Mouse (Mus musculus) cerebellum, adult 11-12 months (tissue): ENCODE results near the gene Tpst2.

Experiments
- DNase-seq: peaks from one replicate; pipeline ENCODE4 v3.0.0; 2022

Gene Tpst2

GRCm38 (mm10) chr5:112256457-112256856 lies 20.0 kb upstream of the Tpst2 start:
- peak; percentile 75 for DNase-seq

DNA sequence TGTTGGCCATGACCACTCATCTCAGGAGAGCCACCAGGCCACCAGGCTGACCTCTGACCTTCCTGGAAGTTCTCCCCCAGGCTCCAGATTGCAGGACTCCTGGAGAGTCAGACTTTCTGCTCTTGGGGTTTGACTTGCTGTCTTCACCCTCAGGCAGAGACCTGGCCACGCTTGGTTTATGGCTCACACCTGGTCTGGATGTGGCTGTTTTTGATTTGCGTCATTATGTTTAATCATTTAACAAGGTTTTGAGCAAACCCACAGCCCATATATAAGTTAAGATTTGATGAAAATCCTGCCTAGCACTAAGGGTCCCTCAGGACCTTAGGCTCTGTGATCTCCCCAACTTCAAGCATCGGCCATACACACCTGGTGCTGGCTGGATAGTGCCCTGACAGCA lies 18.6 kb upstream of the Tpst2 start:
- no peak for DNase-seq

DNA sequence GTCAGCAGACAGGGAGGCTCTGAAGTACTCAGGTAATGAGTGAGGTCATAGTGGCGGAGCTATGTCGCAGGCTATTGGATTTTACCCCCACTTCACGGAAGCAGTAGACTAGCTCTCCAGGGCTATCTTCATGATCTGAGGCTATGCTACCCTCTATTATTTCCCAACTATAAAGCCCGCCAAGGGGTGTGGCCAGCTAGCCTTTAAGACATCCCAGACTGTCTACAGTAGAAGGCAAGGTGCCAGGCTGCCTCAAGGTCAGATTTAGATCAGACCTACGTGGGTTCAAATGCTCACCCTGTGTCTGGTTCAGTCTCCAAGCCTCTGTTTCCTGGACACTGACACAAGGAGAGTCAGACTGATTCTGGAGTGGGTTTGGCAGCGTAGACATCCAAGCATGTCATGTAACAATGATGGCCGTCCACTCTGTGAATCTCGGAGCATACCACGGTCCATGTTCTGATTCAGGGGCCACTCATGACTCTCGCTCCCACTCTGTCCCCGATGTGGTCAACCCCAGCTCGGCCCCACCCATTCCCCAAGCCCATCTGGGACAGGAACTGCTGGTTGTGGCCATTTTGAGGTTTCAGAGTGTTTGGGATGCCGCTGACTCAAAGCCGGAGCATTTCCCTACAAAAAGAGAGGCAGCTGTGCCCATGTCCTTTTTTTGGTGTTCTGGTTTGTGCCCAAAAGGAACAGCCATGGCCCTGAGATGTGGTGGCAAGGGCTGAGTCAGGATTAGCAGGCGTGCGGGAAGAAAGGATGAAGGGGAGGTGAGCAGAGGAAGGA lies 16.4 kb upstream of the Tpst2 start:
- DNase-seq: no peak

DNA sequence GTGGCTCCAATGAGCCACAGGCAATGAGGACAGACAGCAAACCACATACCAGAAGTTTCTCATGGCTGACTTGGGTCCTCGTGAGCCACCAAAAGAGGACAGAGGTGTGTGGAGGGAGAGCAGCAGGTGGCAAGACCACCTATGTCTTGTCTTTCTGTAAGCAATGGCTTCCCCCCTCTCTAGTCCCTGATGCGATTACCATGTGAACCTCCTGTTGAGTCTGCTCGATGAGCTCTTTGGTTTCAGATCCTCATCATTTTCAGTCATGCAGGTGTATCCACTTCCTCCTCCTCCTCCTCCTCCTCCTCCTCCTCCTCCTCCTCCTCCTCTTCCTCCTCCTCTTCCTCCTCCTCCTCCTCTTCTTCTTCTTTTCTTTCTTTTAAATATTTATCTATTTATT lies 15.7 kb upstream of the Tpst2 start:
- no peak for DNase-seq

GRCm38 (mm10) chr5:112264099-112264498 lies 12.4 kb upstream of the Tpst2 start:
- DNase-seq: no peak

DNA sequence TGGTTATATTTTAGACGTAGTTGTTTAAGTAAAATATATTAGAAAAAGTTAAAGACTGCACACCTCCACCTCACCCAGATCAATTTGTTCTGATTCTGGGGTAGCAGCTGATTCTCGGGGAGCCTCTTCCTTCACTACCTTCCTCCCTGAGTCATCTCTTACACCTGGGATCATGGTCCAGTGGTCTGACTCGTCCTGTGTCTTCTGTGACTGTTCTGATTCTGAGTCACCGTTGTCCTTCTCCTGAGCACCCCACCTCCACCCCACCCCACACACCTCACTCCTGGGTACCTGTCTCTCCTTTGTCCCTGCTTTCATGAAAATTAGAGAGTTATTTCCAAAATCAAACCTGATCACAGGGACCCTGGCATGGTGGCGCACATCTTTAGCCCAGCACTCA lies 11.4 kb upstream of the Tpst2 start:
- no peak for DNase-seq

DNA sequence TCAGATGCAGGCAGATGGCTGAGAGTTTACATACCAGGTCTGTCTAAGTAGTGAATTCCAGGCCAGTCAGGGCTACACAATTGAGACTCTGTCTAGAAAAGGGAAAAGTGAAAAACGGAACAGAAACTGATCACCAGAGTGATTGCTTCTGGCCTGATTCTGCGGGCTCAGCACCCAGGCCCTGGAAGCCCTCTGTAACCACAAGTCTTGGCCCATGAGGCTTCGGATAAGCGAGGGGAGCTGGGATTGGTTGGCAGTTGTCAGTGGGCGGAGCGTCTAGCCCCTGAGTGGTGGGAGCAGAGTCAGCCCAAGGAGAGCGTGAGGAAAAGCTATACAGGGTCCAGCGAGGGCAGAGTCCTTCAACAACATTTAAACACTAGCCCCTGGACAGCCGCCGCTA lies 11.0 kb upstream of the Tpst2 start:
- no peak for DNase-seq

DNA sequence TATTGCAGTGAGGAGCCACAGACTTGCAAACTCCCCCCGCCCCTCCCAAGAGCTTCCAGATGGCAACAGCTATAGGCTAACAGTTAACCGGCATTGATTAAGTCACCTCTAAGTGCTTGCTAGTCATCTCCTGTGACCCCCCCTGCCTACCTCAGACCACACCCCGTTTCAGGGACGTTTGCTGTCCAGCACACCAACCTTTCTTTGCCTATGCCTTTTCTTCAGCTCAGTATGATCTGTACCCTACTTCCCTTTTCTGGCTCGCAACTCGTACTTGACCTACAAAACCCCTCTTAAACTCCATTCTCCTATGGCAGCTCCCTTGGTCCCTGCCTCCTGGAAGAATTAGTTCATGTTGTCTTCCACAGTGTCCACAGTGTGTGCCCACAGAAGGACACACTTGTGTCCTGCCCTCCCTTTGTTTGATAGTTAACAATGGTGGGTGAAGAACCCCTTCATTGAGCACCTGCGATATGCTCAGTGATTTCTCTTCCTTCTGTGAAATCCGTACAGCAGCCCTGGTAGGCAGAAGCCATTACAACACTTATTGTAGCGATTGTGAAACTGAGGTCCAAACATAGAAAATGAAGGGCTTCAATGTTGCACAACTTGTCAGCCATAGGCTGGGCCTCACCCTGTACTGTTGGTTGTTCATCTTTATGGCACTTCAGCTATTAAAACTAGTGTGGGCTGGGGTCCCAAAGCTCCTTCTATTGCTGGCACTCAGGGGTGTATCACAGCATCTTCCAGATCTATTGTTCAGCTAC lies 10.3 kb upstream of the Tpst2 start:
- DNase-seq: no peak

DNA sequence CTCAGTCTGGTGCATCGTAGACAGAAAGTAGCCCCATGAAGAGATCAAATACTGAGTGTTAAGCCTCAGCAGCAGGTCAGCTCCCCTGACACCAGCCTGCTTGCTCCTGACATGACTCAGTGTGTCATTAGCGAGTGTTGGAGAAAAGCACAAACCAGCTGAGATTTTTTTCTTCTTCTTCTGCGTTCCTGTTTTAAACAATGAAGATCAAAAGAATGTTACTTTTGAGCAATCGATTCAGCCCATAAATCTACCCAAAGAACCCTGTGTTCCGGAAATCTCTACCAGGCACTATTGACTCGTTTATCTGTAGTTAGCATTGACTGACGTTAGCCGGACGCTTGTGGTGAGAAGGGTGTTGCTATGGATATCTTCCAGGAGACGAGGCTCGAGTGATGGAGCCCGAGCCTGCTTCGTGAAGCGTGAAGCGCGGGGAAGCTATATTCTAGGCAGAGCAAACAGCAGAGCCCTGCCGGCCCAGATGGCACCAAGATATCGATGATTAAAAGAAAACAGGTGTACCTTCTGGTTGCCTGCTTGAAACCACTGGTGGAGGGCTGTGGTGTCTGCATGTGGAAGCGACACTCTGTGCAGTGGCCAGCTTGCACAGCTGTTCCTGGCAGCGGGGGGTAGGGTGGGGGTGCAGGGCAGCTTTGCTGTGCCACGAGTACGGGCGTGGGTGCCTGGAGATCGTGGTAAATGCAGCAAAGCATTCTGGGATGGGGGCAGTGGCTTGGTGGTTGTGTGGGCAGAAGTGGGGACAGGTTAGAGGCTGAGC lies 5.5 kb upstream of the Tpst2 start:
- peak; percentile 34 for DNase-seq

DNA sequence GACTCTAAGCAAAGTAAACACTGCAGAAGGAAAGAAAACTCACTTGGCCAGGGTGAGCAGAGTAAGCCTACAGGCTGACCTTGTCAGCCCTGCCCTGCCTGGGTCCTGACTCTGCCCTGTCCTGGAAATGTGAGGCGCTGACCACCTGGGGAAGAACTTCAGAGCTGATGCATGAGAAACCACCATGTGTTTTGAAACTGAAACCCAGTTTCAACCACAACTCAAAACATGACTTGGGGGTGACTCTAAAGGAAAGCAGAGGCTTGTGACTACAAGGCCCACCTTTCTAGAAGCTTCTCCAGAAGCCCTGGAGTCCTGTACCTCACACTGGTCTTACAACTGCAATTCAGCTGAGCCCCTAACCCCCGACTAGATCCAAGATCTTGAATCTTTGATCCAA lies 3.6 kb upstream of the Tpst2 start:
- no peak for DNase-seq

GRCm38 (mm10) chr5:112273746-112274463 lies 2.6 kb upstream of the Tpst2 start:
- no peak for DNase-seq

DNA sequence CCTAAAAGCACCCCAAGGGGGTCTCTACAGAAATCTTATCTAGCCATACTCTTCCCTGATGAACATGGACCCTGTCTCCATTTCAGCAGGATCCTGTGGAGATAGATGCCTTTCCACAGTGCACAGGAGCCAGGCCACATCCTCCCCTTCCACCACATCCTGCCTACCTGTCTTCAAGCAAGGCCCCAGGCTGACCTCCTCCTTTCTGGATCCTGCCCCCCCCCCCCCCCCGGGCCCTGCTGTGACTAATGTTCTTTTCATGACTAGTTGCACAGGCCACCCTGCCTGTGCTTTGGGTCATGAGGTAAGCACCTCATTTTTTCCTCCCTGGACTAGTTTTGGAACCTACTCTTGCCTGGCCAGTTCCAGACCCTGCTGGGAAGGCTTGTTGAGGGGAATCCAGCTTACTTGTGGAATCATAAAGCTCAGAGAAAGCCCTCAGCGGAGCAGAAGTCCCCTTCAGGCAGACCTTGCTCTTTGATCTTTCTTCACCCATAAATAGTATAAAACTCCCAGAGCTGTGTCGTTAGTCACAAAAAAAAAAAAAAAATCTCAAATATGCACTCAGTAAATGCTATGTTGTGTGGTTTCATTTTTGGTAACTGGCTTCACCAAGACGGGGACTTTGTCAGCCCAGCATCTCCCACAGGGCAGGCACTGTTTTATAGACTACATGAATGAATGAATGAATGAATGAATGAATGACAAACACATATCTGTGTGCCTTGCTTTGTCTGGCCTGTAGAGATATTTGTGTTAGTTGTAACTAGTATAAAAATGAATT lies 1.3 kb upstream of the Tpst2 start:
- peak; percentile 58 for DNase-seq

GRCm38 (mm10) chr5:112276907-112277348 lies 437 bp downstream of the Tpst2 start:
- no peak for DNase-seq

DNA sequence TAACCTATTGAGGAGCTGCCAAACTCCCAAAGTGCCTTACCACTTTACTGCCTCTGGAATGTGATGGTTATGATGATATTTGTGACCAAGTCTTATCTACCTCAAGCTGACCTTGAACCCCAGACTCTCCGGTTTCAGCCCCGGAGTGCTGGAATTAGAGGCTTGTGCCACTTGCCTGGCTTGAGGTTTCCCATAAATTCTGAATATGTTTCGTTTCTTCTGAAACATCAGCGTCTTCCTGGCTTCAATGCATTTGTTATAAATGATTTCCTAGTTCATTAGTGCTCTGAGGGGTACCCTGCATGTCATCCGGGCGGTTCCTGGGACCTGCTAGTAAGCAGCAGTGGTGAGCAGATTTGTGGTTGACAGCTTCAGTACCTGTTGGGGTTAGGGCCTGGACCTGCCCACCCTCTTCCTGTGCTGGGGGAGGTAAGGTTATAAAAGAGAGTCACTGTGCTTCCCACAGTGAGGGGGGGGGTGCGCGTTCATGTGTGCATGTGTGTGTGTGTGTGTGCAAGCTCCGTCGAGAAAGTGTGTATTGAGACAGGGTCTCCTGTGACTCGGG lies 1.5 kb downstream of the Tpst2 start:
- no peak for DNase-seq

DNA sequence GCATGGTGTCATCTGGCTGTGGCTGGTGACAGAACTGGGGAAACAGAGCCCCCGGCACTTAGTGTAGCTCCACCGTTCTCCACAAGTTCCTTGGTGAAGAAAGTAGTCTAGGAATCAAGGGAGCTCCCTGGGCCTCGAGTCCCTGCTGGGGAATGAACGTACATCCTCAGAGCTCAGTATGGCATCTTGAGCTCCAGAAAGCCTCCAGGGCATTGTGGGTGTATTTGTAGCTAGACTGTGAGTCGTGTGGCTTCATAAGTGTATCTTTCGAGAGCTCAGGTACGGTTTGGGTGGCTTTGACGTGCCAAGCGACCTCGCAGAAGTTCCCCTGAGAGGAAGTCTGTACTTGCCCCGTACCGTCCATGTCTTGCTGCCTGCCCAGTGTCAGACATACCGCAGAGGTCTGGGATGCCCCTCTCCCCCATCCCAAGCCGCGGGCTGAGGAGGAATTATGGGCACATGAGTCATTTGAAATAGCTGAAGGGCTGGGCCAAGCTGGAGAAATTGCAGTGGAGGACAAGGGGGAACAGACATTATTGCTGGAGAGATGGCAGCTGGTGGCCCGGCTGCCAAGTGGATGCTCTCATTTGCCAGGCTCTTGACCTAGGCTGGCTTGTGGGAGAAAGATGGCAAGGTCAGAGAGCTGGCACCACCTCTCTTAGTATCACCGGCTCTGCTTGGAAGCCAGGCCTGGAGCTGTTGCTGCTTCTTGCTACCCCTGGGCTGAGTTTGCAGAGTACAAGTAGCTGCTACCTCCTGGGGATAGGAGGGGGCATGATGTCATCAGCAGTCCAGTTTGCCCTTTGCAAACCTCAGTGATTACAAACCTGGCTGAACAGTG lies 2.9 kb downstream of the Tpst2 start:
- peak; percentile 69 for DNase-seq

- no peak for DNase-seq
Measured at GRCm38 (mm10) chr5:112280151-112280550, 3.7 kb downstream of the Tpst2 start.

GRCm38 (mm10) chr5:112280863-112281660 lies 4.6 kb downstream of the Tpst2 start:
- DNase-seq: no peak

DNA sequence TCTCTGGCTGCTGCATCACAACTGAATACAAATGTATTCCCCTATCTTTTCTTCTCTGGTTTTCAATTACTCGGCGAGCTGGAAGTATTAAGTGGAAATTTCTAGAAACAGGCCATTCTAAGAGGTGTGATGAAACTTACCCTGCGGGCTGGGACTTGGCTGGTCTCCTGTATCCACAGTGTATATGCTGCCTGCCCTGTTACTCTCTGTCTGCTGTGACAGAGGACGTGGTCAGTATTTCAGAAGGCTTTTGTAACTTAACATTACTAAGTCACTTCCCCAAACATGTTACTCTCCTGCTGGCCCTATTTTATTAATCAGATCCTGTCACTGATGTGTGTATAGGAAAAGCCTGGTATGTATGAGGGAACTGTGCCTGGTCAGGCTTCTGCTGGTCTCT lies 5.2 kb downstream of the Tpst2 start:
- no peak for DNase-seq

- peak; percentile 60 for DNase-seq
Measured at GRCm38 (mm10) chr5:112282123-112282779, 5.8 kb downstream of the Tpst2 start.
